Mouse (Mus musculus): ENCODE data around the gene Gm11168.
A peak's percentile ranks its signal among the peaks of the same experiment; 100 is the strongest.
"Not testable (repeated sequence)": the region's sequence is repeated elsewhere in the genome, so short reads cannot be mapped to it uniquely, and the experiment has no call there.

The Gm11168 gene

GRCm38 (mm10) chr9:3002794-3003396 is at the start of gene Gm11168:
Gene Gm11168, plus strand, starts transcription at chr9:3003346.
- not testable (repeated sequence) for DNase-seq (ENCODE audit: low spot score in 2 of 2)

DNA sequence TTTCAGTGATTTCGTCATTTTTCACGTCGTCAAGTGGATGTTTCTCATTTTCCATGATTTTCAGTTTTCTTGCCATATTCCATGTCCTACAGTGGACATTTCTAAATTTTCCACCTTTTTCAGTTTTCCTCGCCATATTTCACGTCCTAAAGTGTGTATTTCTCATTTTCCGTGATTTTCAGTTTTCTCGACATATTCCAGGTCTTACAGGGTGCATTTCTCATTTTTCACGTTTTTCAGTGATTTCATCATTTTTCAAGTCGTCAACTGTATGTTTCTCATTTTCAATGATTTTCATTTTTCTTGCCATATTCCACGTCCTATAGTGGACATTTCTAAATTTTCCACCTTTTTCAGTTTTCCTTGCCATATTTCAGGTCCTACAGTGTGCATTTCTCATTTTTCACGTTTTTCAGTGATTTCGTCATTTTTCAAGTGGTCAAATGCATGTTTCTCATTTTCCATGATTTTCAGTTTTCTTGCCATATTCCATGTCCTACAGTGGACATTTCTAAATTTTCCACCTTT is 2.6 kb upstream of the Gm11168 start, which contains the start of gene Gm10722:
Gene Gm10722, plus strand, starts transcription at position 478 of the 528 bp plus-strand sequence.
- DNase-seq (ENCODE audit: low spot score in 2 of 2), result peak; percentile 10 to 18

DNA sequence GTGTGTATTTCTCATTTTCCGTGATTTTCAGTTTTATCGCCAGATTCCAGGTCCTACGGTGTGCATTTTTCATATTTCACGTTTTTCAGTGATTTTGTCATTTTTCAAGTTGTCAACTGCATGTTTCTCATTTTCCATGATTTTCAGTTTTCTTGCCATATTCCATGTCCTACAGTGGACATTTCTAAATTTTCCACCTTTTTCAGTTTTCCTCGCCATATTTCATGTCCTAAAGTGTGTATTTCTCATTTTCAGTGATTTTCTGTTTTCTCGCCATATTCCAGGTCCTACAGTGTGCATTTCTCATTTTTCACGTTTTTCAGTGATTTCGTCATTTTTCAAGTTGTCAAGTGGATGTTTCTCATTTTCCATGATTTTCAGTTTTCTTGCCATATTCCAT is 2.1 kb upstream of the Gm11168 start:
- DNase-seq (ENCODE audit: low spot score in 2 of 2), result peak in 1 of 2 experiments; percentile 36

GRCm38 (mm10) chr9:3001948-3002659 is 1.0 kb upstream of the Gm11168 start:
- DNase-seq (ENCODE audit: low spot score in 2 of 2), result peak; percentile 90 to 100

DNA sequence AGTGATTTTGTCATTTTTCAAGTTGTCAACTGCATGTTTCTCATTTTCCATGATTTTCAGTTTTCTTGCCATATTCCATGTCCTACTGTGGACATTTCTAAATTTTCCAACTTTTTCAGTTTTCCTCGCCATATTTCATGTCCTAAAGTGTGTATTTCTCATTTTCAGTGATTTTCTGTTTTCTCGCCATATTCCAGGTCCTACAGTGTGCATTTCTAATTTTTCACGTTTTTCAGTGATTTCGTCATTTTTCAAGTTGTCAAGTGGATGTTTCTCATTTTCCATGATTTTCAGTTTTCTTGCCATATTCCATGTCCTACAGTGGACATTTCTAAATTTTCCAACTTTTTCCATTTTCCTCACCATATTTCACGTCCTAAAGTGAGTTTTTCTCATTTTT is 3.0 kb downstream of the Gm11168 start:
- DNase-seq (ENCODE audit: low spot score in 2 of 2), result not testable (repeated sequence)

GRCm38 (mm10) chr9:3006636-3007035 is 3.5 kb downstream of the Gm11168 start:
- peak; percentile 89 to 99 for DNase-seq (ENCODE audit: low spot score in 2 of 2)

DNA sequence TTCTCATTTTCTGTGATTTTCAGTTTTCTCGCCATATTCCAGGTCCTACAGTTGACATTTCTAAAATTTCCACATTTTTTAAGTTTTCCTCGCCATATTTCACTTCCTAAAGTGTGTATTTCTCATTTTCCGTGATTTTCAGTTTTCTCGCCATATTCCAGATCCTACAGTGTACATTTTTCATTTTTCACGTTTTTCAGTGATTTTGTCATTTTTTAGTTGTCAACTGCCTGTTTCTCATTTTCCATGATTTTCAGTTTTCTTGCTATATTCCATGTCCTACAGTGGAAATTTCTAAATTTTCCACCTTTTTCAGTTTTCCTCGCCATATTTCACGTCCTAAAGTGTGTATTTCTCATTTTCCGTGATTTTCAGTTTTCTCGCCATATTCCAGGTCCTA is 4.1 kb downstream of the Gm11168 start:
- DNase-seq (ENCODE audit: low spot score in 2 of 2), result not testable (repeated sequence)

- not testable (repeated sequence) for DNase-seq (ENCODE audit: low spot score in 2 of 2)
These were observed 6.2 kb downstream of the Gm11168 start for GRCm38 (mm10) chr9:3009331-3009730.

GRCm38 (mm10) chr9:3012054-3012621 is 9.0 kb downstream of the Gm11168 start:
- DNase-seq (ENCODE audit: low spot score in 2 of 2), result not testable (repeated sequence)

GRCm38 (mm10) chr9:3012733-3013279 is 9.7 kb downstream of the Gm11168 start, which contains the start of gene Gm10721:
Gene Gm10721, plus strand, starts transcription at chr9:3013140.
- DNase-seq (ENCODE audit: low spot score in 2 of 2), result not testable (repeated sequence)

- not testable (repeated sequence) for DNase-seq (ENCODE audit: low spot score in 2 of 2)
These were observed 12.2 kb downstream of the Gm11168 start, which contains the start of gene Gm10720 for GRCm38 (mm10) chr9:3015354-3015753. Gene Gm10720, plus strand, starts transcription at chr9:3015654.

DNA sequence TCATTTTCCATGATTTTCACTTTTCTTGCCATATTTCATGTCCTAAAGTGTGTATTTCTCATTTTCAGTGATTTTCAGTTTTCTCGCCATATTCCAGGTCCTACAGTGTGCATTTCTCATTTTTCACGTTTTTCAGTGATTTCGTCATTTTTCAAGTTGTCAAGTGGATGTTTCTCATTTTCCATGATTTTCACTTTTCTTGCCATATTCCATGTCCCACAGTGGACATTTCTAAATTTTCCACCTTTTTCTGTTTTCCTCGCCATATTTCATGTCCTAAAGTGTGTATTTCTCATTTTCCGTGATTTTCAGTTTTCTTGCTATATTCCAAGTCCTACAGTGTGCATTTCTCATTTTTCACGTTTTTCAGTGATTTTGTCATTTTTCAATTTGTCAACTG is 12.8 kb downstream of the Gm11168 start:
- not testable (repeated sequence) for DNase-seq (ENCODE audit: low spot score in 2 of 2)

GRCm38 (mm10) chr9:3017108-3017507 is 14.0 kb downstream of the Gm11168 start, which contains the start of gene Gm10719:
Gene Gm10719, plus strand, starts transcription at chr9:3017408.
- DNase-seq (ENCODE audit: low spot score in 2 of 2), result not testable (repeated sequence)

DNA sequence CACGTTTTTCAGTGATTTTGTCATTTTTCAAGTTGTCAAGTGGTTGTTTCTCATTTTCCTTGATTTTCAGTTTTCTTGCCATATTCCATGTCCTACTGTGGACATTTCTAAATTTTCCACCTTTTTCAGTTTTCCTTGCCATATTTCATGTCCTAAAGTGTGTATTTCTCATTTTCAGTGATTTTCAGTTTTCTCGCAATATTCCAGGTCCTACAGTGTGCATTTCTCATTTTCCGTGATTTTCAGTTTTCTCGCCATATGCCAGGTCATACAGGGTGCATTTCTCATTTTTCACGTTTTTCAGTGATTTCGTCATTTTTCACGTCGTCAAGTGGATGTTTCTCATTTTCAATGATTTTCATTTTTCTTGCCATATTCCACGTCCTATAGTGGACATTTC is 15.8 kb downstream of the Gm11168 start:
- peak in 1 of 2 experiments; percentile 87 for DNase-seq (ENCODE audit: low spot score in 2 of 2)

DNA sequence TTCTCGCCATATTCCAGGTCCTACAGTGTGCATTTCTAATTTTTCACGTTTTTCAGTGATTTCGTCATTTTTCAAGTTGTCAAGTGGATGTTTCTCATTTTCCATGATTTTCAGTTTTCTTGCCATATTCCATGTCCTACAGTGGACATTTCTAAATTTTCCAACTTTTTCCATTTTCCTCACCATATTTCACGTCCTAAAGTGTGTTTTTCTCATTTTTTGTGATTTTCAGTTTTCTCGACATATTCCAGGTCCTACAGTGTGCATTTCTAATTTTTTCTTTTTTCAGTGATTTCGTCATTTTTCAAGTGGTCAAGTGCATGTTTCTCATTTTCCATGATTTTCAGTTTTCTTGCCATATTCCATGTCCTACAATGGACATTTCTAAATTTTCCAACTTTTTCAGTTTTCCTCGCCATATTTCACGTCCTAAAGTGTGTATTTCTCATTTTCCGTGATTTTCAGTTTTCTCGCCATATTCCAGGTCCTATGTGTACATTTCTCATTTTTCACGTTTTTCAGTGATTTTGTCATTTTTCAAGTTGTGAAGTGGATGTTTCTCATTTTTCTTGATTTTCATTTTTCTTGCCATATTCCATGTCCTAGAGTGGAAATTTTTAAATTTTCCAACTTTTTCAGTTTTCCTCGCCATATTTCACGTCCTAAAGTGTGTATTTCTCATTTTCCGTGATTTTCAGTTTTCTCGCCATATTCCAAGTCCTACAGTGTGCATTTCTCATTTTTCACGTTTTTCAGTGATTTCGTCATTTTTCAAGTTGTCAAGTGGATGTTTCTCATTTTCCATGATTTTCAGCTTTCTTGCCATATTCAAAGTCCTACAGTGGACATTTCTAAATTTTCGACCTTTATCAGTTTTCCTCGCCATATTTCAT is 16.9 kb downstream of the Gm11168 start:
- peak; percentile 18 to 85 for DNase-seq (ENCODE audit: low spot score in 2 of 2)

DNA sequence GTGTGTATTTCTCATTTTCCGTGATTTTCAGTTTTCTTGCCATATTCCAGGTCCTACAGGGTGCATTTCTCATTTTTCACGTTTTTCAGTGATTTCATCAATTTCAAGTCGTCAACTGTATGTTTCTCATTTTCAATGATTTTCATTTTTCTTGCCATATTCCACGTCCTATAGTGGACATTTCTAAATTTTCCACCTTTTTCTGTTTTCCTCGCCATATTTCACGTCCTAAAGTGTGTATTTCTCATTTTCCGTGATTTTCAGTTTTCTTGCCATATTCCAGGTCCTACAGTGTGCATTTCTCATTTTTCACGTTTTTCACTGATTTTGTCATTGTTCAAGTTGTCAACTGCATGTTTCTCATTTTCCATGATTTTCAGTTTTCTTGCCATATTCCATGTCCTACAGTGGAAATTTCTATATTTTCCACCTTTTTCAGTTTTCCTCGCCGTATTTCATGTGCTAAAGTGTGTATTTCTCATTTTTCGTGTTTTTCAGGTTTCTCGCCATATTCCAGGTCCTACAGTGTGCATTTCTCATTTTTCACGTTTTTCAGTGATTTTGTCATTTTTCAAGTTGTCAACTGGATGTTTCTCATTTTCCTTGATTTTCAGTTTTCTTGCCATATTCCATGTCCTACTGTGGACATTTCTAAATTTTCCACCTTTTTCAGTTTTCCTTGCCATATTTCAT is 19.3 kb downstream of the Gm11168 start:
- DNase-seq (ENCODE audit: low spot score in 2 of 2), result peak; percentile 39 to 77

DNA sequence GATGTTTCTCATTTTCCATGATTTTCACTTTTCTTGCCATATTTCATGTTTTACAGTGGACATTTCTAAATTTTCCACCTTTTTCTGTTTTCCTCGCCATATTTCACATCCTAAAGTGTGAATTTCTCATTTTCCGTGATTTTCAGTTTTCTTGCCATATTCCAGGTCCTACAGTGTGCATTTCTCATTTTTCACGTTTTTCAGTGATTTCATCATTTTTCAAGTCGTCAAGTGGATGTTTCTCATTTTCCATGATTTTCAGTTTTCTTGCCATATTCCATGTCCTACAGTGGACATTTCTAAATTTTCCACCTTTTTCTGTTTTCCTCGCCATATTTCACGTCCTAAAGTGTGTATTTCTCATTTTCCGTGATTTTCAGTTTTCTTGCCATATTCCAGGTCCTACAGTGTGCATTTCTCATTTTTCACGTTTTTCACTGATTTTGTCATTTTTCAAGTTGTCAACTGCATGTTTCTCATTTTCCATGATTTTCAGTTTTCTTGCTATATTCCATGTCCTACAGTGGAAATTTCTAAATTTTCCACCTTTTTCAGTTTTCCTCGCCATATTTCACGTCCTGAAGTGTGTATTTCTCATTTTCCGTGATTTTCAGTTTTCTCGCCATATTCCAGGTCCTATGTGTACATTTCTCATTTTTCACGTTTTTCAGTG is 20.3 kb downstream of the Gm11168 start, which contains the start of gene Gm10718:
Gene Gm10718, plus strand, starts transcription at position 236 of the 673 bp plus-strand sequence.
- peak in 1 of 2 experiments; percentile 66 for DNase-seq (ENCODE audit: low spot score in 2 of 2)

GRCm38 (mm10) chr9:3023985-3024648 is 21.0 kb downstream of the Gm11168 start:
- peak; percentile 64 to 100 for DNase-seq (ENCODE audit: low spot score in 2 of 2)

DNA sequence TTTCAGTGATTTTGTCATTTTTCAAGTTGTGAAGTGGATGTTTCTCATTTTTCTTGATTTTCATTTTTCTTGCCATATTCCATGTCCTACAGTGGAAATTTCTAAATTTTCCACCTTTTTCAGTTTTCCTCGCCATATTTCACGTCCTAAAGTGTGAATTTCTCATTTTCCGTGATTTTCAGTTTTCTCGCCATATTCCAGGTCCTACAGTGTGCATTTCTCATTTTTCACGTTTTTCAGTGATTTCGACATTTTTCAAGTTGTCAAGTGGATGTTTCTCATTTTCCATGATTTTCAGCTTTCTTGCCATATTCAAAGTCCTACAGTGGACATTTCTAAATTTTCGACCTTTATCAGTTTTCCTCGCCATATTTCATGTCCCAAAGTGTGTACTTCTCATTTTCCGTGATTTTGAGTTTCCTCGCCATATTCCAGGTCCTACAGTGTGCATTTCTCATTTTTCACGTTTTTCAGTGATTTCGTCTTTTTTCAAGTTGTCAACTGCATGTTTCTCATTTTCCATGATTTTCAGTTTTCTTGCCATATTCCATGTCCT is 21.8 kb downstream of the Gm11168 start, which contains the start of gene Gm10717:
Gene Gm10717, plus strand, starts transcription at position 506 of the 556 bp plus-strand sequence.
- peak; percentile 9 to 60 for DNase-seq (ENCODE audit: low spot score in 2 of 2)
